8 mouse cellular contexts compared by ENCODE assay signal in genomic region chr11:120625152-120625775, GRCm38 (mm10). TPM values are rescaled to one million over a fixed set of nuclear protein-coding genes. Genes with fewer than 3 reads are reported as not detected.
DNase-seq lines count a peak whose midpoint lies in the region; ATAC-seq and TF ChIP-seq lines count a peak whose summit lies in the region.

Sirt7 (minus strand) TSS chr11:120625240.

- H3K4me1 ChIP-seq in heart, embryonic 11.5 days (ENCODE audit: control insufficient read depth, insufficient read depth, low read length) = peaks cover 29% of the 10 kb centered on the region
- peaks cover 2 to 28% of the 10 kb centered on the region in 2 experiments; a peak in 1 of 4 replicates for H3K4me1 ChIP-seq in ES-E14 (ENCODE audit: control insufficient read depth in 2 of 2, insufficient read depth in 2 of 2, low read length in 2 of 2, poor library complexity in 1 of 2)
- H3K4me1 ChIP-seq in embryonic facial prominence, embryonic 15.5 days = peaks cover 31% of the 10 kb centered on the region
- peaks cover 31% of the 10 kb centered on the region for H3K4me1 ChIP-seq in hindbrain, embryonic 14.5 days (replicated peaks; ENCODE audit: control insufficient read depth, insufficient read depth, low read length)
- H3K4me1 ChIP-seq in liver, embryonic 14.5 days (replicated peaks; ENCODE audit: control insufficient read depth in 2 of 2, insufficient read depth in 2 of 2, low read length in 1 of 2) = peaks cover 23 to 33% of the 10 kb centered on the region in 2 experiments

- 24% methylated on average over 5 of the region's 5 CpGs for WGBS in heart, embryonic 11.5 days (ENCODE audit: insufficient replicate concordance)
- 21% methylated on average over 5 of the region's 5 CpGs for WGBS in embryonic facial prominence, embryonic 15.5 days
- WGBS in hindbrain, embryonic 14.5 days = 19% methylated on average over 5 of the region's 5 CpGs
- 12% methylated on average over 5 of the region's 5 CpGs for WGBS in liver, embryonic 14.5 days (ENCODE audit: insufficient replicate concordance)

- in situ Hi-C loops in ES-E14 (cut with MboI; ENCODE audit: low sequenced_read_pairs in 2 of 2, unreplicated experiment in 2 of 2) = no loop called here

- 0 out of 2 replicates have a peak, but pooled peaks have one; percentile 11 for TF ChIP-seq CTCF in liver, embryonic 14.5 days (IDR thresholded peaks at IDR 0.05; ENCODE audit: low read depth)

- H3K36me3 ChIP-seq in heart, embryonic 11.5 days (ENCODE audit: control insufficient read depth, insufficient read depth, low read length) = peaks cover 15% of the 10 kb centered on the region; the same call in 1 of the 2 replicates
- H3K36me3 ChIP-seq in ES-E14 (ENCODE audit: control insufficient read depth, insufficient read depth, low read length, poor library complexity, severe bottlenecking) = peaks cover 28% of the 10 kb centered on the region
- peaks cover 52% of the 10 kb centered on the region for H3K36me3 ChIP-seq in embryonic facial prominence, embryonic 15.5 days
- peaks cover 58% of the 10 kb centered on the region for H3K36me3 ChIP-seq in hindbrain, embryonic 14.5 days (replicated peaks; ENCODE audit: control insufficient read depth, insufficient read depth)
- H3K36me3 ChIP-seq in liver, embryonic 14.5 days (replicated peaks; ENCODE audit: control insufficient read depth, insufficient read depth, low read depth) = peaks cover 32% of the 10 kb centered on the region

- intact Hi-C loops in heart, postnatal 25 days (cut with DNase I) = loop anchor here (2.0 to 5.0 kb wide), 2 partner anchors 47 to 88 kb away; partner anchors contain the start of genes Aspscr1, Cenpx and Lrrc45

- DNase-seq in heart, postnatal 25 days (ENCODE audit: low spot score) = no peak
- DNase-seq in ES-E14 (ENCODE audit: low read depth, low spot score) = no peak
- no peak for DNase-seq in hindbrain, embryonic 14.5 days (ENCODE audit: low spot score)
- no peak for DNase-seq in liver, embryonic 14.5 days (ENCODE audit: low read depth in 3 of 3, low spot score in 3 of 3)
- DNase-seq in ovary, adult 18-20 months (ENCODE audit: low spot score) = no peak
- DNase-seq in thymus, postnatal 14 days = no peak

- peak; percentile 7; the same call in 1 of the 2 replicates for ATAC-seq in heart, embryonic 11.5 days (replicated peaks; ENCODE audit: insufficient number of reproducible peaks, low FRiP score, low TSS enrichment)
- peak; percentile 21 for ATAC-seq in embryonic facial prominence, embryonic 15.5 days (ENCODE audit: insufficient number of reproducible peaks, low FRiP score, low TSS enrichment, low read depth)
- ATAC-seq in hindbrain, embryonic 14.5 days (ENCODE audit: low FRiP score) = peak; percentile 25; the same call in 1 of the 2 replicates
- no peak for ATAC-seq in liver, embryonic 14.5 days (ENCODE audit: insufficient read depth)

- H3K4me3 ChIP-seq in heart, embryonic 11.5 days (ENCODE audit: low read depth, low read length) = peak within 1 kb of the TSS; percentile 99
- H3K4me3 ChIP-seq in ES-E14 (ENCODE audit: insufficient read depth in 1 of 2, low read depth in 1 of 2, low read length in 2 of 2, poor library complexity in 1 of 2, severe bottlenecking in 1 of 2) = peak within 1 kb of the TSS; percentile 82 to 84
- H3K4me3 ChIP-seq in embryonic facial prominence, embryonic 15.5 days (replicated peaks) = peak within 1 kb of the TSS; percentile 100
- peak within 1 kb of the TSS; percentile 76 for H3K4me3 ChIP-seq in hindbrain, embryonic 14.5 days (replicated peaks; ENCODE audit: low read length)
- peak within 1 kb of the TSS; percentile 74 to 91 for H3K4me3 ChIP-seq in liver, embryonic 14.5 days (ENCODE audit: insufficient read depth in 1 of 2, low read depth in 2 of 2, low read length in 2 of 2)

- no peaks in the 10 kb centered on the region for H3K27me3 ChIP-seq in heart, embryonic 11.5 days (ENCODE audit: control insufficient read depth, insufficient read depth, low read length)
- H3K27me3 ChIP-seq in embryonic facial prominence, embryonic 15.5 days = no peaks in the 10 kb centered on the region
- H3K27me3 ChIP-seq in hindbrain, embryonic 14.5 days (ENCODE audit: control insufficient read depth, insufficient read depth, low read length) = no peaks in the 10 kb centered on the region
- no peaks in the 10 kb centered on the region for H3K27me3 ChIP-seq in liver, embryonic 14.5 days (ENCODE audit: control insufficient read depth, insufficient read depth, low read length)

- peak within 1 kb of the TSS; percentile 94 for H3K4me2 ChIP-seq in heart, embryonic 11.5 days
- H3K4me2 ChIP-seq in embryonic facial prominence, embryonic 15.5 days (replicated peaks) = peak within 1 kb of the TSS; percentile 100
- H3K4me2 ChIP-seq in hindbrain, embryonic 14.5 days (replicated peaks) = peak within 1 kb of the TSS; percentile 95
- peak within 1 kb of the TSS; percentile 91 for H3K4me2 ChIP-seq in liver, embryonic 14.5 days (ENCODE audit: low read depth)

- H3K9ac ChIP-seq in heart, embryonic 11.5 days (ENCODE audit: low read depth, low read length) = peak within 1 kb of the TSS; percentile 86
- peak within 1 kb of the TSS; percentile 67 for H3K9ac ChIP-seq in ES-E14 (ENCODE audit: insufficient read depth, low read depth, low read length, poor library complexity, severe bottlenecking)
- peak within 1 kb of the TSS; percentile 87 for H3K9ac ChIP-seq in embryonic facial prominence, embryonic 15.5 days
- peak within 1 kb of the TSS; percentile 69 for H3K9ac ChIP-seq in hindbrain, embryonic 14.5 days
- peak within 1 kb of the TSS; percentile 94 for H3K9ac ChIP-seq in liver, embryonic 14.5 days (replicated peaks)

- H3K9me3 ChIP-seq in heart, embryonic 11.5 days (replicated peaks; ENCODE audit: control insufficient read depth, low read length) = no peaks in the 10 kb centered on the region
- H3K9me3 ChIP-seq in ES-E14 (ENCODE audit: control insufficient read depth, insufficient read depth, low read depth, low read length) = no peaks in the 10 kb centered on the region
- no peaks in the 10 kb centered on the region for H3K9me3 ChIP-seq in embryonic facial prominence, embryonic 15.5 days (replicated peaks)
- no peaks in the 10 kb centered on the region for H3K9me3 ChIP-seq in hindbrain, embryonic 14.5 days (ENCODE audit: control insufficient read depth, low read length)
- H3K9me3 ChIP-seq in liver, embryonic 14.5 days (ENCODE audit: control insufficient read depth, low read length) = no peaks in the 10 kb centered on the region

- H3K27ac ChIP-seq in heart, embryonic 11.5 days (ENCODE audit: low read depth, low read length) = peak within 1 kb of the TSS; percentile 84
- H3K27ac ChIP-seq in ES-E14 (ENCODE audit: insufficient read depth, low read depth, low read length, poor library complexity, severe bottlenecking) = 0 out of 2 replicates have a peak within 1 kb of the TSS, but pooled peaks have one; percentile 9
- H3K27ac ChIP-seq in embryonic facial prominence, embryonic 15.5 days (replicated peaks) = peak within 1 kb of the TSS; percentile 80
- peak within 1 kb of the TSS; percentile 66 for H3K27ac ChIP-seq in hindbrain, embryonic 14.5 days
- peak within 1 kb of the TSS; percentile 69 for H3K27ac ChIP-seq in liver, embryonic 14.5 days

- no peak for TF ChIP-seq EP300 in liver, embryonic 14.5 days (IDR thresholded peaks at IDR 0.05; ENCODE audit: low read depth)

TF ChIP-seq in ES-E14, 5 proteins besides CTCF, POLR2A, EP300 and RAD21:
- no peak for TF ChIP-seq CHD2 (IDR thresholded peaks at IDR 0.05; ENCODE audit: low read depth, low read length)
- TF ChIP-seq HCFC1 (IDR thresholded peaks at IDR 0.05; ENCODE audit: borderline replicate concordance, insufficient read depth, low read length) = no peak
- no peak for TF ChIP-seq MAFK (IDR thresholded peaks at IDR 0.05; ENCODE audit: insufficient read depth, low read depth, low read length)
- TF ChIP-seq ZC3H11A (IDR thresholded peaks at IDR 0.05; ENCODE audit: borderline replicate concordance, low read depth, low read length) = no peak
- no peak for TF ChIP-seq ZNF384 (IDR thresholded peaks at IDR 0.05; ENCODE audit: low read depth, low read length)

RNA-seq across cellular contexts. Expression of gene Sirt7, which starts in this region (rescaled TPM):
- polyA plus RNA-seq in heart, embryonic 11.5 days (2014; fragmentation: Nextera tagmentation; extraction: Ambion mirVana) = 18.8 and 22.5 TPM in 2 replicates
- 1 to 10 TPM; 7.7 to 8.3 TPM for total RNA-seq in heart, postnatal 25 days (2021)
- 29.4 and 33.2 TPM in 2 replicates for total RNA-seq in ES-E14 (2012; rRNA removed)
- 34.7 and 35.0 TPM in 2 replicates for polyA plus RNA-seq in embryonic facial prominence, embryonic 15.5 days (2015; fragmentation: Nextera tagmentation; extraction: Ambion mirVana)
- polyA plus RNA-seq in hindbrain, embryonic 14.5 days (2014; fragmentation: Nextera tagmentation; extraction: Ambion mirVana) = 35.5 and 37.0 TPM in 2 replicates
- polyA plus RNA-seq in liver, embryonic 14.5 days (2012; rRNA removed) = 27.6 and 30.8 TPM in 2 replicates
- 22.0 and 26.3 TPM in 2 replicates for polyA plus RNA-seq in liver, embryonic 14.5 days (2014; fragmentation: Nextera tagmentation; extraction: Ambion mirVana)

Comparison
In these comparisons a context has a peak if more than half of its experiments do, and no peak if none do; other contexts are left out.
1. H3K27ac ChIP-seq: peak in every context shown above with its lines; median percentile 84 in heart, embryonic 11.5 days; 80 in embryonic facial prominence, embryonic 15.5 days; 69 in liver, embryonic 14.5 days; 66 in hindbrain, embryonic 14.5 days; 9 in ES-E14.